Mouse (Mus musculus): ENCODE measurements around the gene Igsf9b.

GRCm38 (mm10) chr9:27277401-27278087 lies 21.5 kb upstream of the Igsf9b start:
- TF ChIP-seq CTCF (IDR thresholded peaks at IDR 0.05) (no peak), EP300 (IDR thresholded peaks at IDR 0.05) (no peak)
